In the genomic region with DNA sequence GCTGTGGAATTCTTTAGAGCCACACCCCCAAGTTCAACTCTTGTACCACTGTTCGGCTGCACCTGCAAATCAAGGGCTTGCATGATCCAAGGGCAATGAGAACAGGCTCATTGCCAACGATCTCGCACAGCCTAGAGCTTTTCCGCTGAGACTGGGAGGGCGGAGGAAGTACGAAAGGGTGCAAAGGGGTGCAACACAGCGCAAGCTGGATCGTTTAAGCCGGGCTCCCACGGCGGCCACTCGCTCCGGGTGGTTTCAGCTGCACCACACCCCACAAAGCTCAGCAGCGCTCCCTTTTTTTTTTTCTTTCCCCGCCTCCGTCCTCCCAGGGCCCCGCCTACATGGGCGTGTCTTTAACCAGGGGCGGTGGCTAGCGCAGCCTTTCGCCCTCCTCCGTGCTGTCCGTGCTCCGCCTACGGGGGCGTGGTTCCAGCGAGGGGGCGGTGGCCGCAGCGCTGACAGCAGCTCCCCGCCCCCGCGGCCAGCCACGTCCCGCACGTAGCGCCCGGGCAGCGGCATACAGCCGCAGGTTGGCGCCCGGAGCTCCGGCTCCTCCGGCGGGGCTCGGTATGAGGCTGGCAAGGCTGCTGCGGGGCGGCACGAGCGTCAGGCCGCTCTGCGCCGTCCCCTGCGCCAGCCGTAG, we compare ENCODE assay signal across 7 mouse cellular contexts. TPM values are rescaled to one million over a fixed set of nuclear protein-coding genes. Genes with fewer than 3 reads are reported as not detected.
DNase-seq lines count a peak whose midpoint lies in the region; ATAC-seq lines count a peak whose summit lies in the region.

Gene Pdk1, plus strand, starts transcription at position 424 of the 643 bp plus-strand sequence.

- H3K27ac ChIP-seq in intestine, embryonic 15.5 days: peak within 1 kb of the TSS; percentile 98
- peak within 1 kb of the TSS; percentile 94 for H3K27ac ChIP-seq in midbrain, embryonic 10.5 days (replicated peaks)

- peak within 1 kb of the TSS; percentile 97 for H3K9ac ChIP-seq in intestine, embryonic 15.5 days

- no peaks in the 10 kb centered on the region for H3K4me1 ChIP-seq in intestine, embryonic 15.5 days (replicated peaks)
- H3K4me1 ChIP-seq in midbrain, embryonic 10.5 days: peaks cover 35% of the 10 kb centered on the region

- under 1% methylated on average over 55 of the region's 55 CpGs for WGBS in intestine, embryonic 15.5 days
- WGBS in midbrain, embryonic 10.5 days: under 1% methylated on average over 55 of the region's 55 CpGs

- peak within 1 kb of the TSS; percentile 87 for H3K4me3 ChIP-seq in intestine, embryonic 15.5 days (replicated peaks)
- H3K4me3 ChIP-seq in midbrain, embryonic 10.5 days: peak within 1 kb of the TSS; percentile 84

- peak within 1 kb of the TSS; percentile 92 for H3K4me2 ChIP-seq in intestine, embryonic 15.5 days (replicated peaks)

- ATAC-seq in intestine, embryonic 15.5 days: peak; percentile 98

- intact Hi-C loops in gastrocnemius, postnatal 36 days (cut with DNase I): no loop called here
- intact Hi-C loops in left cerebral cortex, postnatal 25 days (cut with DNase I): no loop called here

- no peaks in the 10 kb centered on the region for H3K9me3 ChIP-seq in intestine, embryonic 15.5 days
- no peaks in the 10 kb centered on the region for H3K9me3 ChIP-seq in midbrain, embryonic 10.5 days (replicated peaks)

- no peaks in the 10 kb centered on the region for H3K27me3 ChIP-seq in intestine, embryonic 15.5 days (replicated peaks)
- peaks cover 3% of the 10 kb centered on the region; the same call in 1 of the 2 replicates for H3K27me3 ChIP-seq in midbrain, embryonic 10.5 days (ENCODE audit: low read depth, poor library complexity, severe bottlenecking)

- DNase-seq in adrenal gland, adult 2 months: peak; percentile 100
- DNase-seq in embryo, embryonic 11.5 days (ENCODE audit: low read depth, low spot score): peak; percentile 95
- peak; percentile 98 to 99 for DNase-seq in gastrocnemius, postnatal 36 days
- DNase-seq in left cerebral cortex, postnatal 25 days (ENCODE audit: low spot score in 2 of 2): peak; percentile 97 to 98
- peak; percentile 97 for DNase-seq in midbrain, embryonic 10.5 days (ENCODE audit: low spot score)
- DNase-seq in right cerebral cortex, postnatal 4 days: peak; percentile 96

- H3K36me3 ChIP-seq in intestine, embryonic 15.5 days: no peaks in the 10 kb centered on the region
- H3K36me3 ChIP-seq in midbrain, embryonic 10.5 days: peaks cover 11% of the 10 kb centered on the region

RNA-seq across cellular contexts. Expression of gene Pdk1, which starts in this region (rescaled TPM):
- total RNA-seq in adrenal gland, adult 2 months (2021): 10 to 100 TPM; 27.1 to 49.2 TPM
- polyA plus RNA-seq in adrenal gland, adult 2 months (2012; rRNA removed): 51.6 and 89.4 TPM in 2 replicates
- 10 to 100 TPM; 47.5 to 61.2 TPM for total RNA-seq in gastrocnemius, postnatal 36 days (2021)
- 66.8 and 78.3 TPM in 2 replicates for polyA plus RNA-seq in intestine, embryonic 15.5 days (2015; fragmentation: Nextera tagmentation; extraction: Ambion mirVana)
- total RNA-seq in left cerebral cortex, postnatal 25 days (2021): 10 to 100 TPM; 47.5 to 49.1 TPM
- polyA plus RNA-seq in midbrain, embryonic 10.5 days (2016; fragmentation: Nextera tagmentation; extraction: Ambion mirVana): 41.3 and 53.8 TPM in 2 replicates

Comparison
In these comparisons a context has a peak if more than half of its experiments do, and no peak if none do; other contexts are left out.
1. Peak in every context shown above with its lines: DNase-seq, ATAC-seq, H3K4me3 ChIP-seq and H3K27ac ChIP-seq.